Mouse (Mus musculus) common myeloid progenitor, adult 5-6 weeks (primary cell): ENCODE results near the gene Impdh1. TPM values are rescaled to one million over a fixed set of nuclear protein-coding genes. Genes with fewer than 3 reads are reported as not detected.

Source experiments
- total RNA-seq: library from RNA; stranded (forward); fragments of 200-1000, 187-1606 nt; gene quantifications from 2 replicates; pipeline ENCODE4 v1.2.3, GENCODE M21; 2017

Gene Impdh1
- total RNA-seq, 1 experiment from 2014 or later, result 54.2 TPM

Other genes with a start within 250 kb of the Impdh1 start
- not detected in 2 replicates for gene Lep, start 156.1 kb downstream of the Impdh1 start, total RNA-seq
- gene Rbm28, start 51.4 kb downstream of the Impdh1 start, total RNA-seq, result 58.1 and 64.1 TPM in 2 replicates
- gene Prrt4, start 36.8 kb downstream of the Impdh1 start, total RNA-seq, result not detected in 2 replicates
- 13.0 and 15.4 TPM in 2 replicates for gene Hilpda, start 56.1 kb upstream of the Impdh1 start, total RNA-seq
- gene Fam71f2, start 63.2 kb upstream of the Impdh1 start, total RNA-seq, result not detected in 2 replicates
- gene Fam71f1, start 102.8 kb upstream of the Impdh1 start, total RNA-seq, result not detected in 2 replicates
- gene Calu, start 131.7 kb upstream of the Impdh1 start, total RNA-seq, result 138 and 159 TPM in 2 replicates
- gene Opn1sw, start 172.1 kb upstream of the Impdh1 start, total RNA-seq, result not detected in 2 replicates
- gene Ccdc136, start 179.9 kb upstream of the Impdh1 start, total RNA-seq, result not detected in 2 replicates
- gene Flnc, start 216.9 kb upstream of the Impdh1 start, total RNA-seq, result not detected in 2 replicates